16 mouse cellular contexts compared by ENCODE assay signal in the genomic region with DNA sequence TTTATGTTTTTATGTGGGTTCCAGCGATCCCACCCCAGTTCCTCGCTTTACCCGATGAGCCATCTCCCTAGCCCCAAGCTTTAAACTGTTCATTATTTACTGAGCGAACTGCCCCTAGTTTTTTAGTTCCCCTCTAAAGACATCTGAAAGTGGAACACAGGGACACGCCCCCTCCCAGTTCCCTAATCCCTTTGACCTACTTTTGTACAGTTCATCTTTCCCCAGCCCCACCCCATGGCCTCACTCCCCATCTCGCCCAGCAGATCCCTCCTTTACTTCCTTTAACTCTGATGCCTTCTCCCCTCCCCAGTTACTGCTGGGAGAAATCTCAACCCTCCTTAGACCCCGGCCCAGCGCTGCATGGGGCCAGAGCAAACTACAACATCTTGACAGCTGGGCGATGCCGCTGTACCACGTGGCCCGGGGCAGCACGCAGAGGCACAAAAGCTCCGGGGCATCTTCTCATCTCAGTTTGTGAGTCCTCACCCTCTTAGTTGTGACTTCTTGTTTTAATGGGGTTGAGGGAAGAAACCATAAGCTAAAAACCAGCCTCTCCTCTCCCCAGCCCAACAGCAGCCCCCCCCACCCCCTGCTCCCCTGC. TPM values are rescaled to one million over a fixed set of nuclear protein-coding genes. Genes with fewer than 3 reads are reported as not detected.
DNase-seq lines count a peak whose midpoint lies in the region; ATAC-seq and TF ChIP-seq lines count a peak whose summit lies in the region.
"Had no signal": no experiment of that assay in that cellular context is flagged by ENCODE, and none has a peak within 500 bp of the region (broad histone marks: within the 10 kb centered on the region; RNA-seq: fewer than 3 reads in every experiment).

No protein-coding gene starts in this region.

- H3K36me3 ChIP-seq in spleen, adult 2 months (ENCODE audit: control insufficient read depth, insufficient read depth, low read length) = no peaks in the 10 kb centered on the region
- H3K36me3 ChIP-seq in macrophage (ENCODE audit: inconsistent target) = no peaks in the 10 kb centered on the region
- H3K36me3 ChIP-seq in hindbrain, embryonic 11.5 days (ENCODE audit: control insufficient read depth, insufficient read depth, low read length) = no peaks in the 10 kb centered on the region
- H3K36me3 ChIP-seq in thymus, adult 2 months (ENCODE audit: control insufficient read depth, insufficient read depth, low read length) = no peaks in the 10 kb centered on the region
- H3K36me3 ChIP-seq: lung, embryonic 15.5 days had no signal

- peaks cover 4% of the 10 kb centered on the region; the same call in 1 of the 2 replicates for H3K4me1 ChIP-seq in spleen, adult 2 months (ENCODE audit: control insufficient read depth, insufficient read depth, insufficient read length)
- no peaks in the 10 kb centered on the region for H3K4me1 ChIP-seq in hindbrain, embryonic 11.5 days (replicated peaks; ENCODE audit: control insufficient read depth, insufficient read depth, low read length)
- H3K4me1 ChIP-seq in thymus, adult 2 months (replicated peaks; ENCODE audit: control insufficient read depth, insufficient read depth, low read length) = no peaks in the 10 kb centered on the region; the same call in 1 of the 2 replicates
- H3K4me1 ChIP-seq: lung, embryonic 15.5 days had no signal

- intact Hi-C loops in gastrocnemius, adult 2 months (cut with DNase I) = no loop called here
- intact Hi-C loops in gastrocnemius, postnatal 36 days (cut with DNase I) = no loop called here

- ATAC-seq in hindbrain, embryonic 11.5 days (ENCODE audit: low FRiP score) = no peak
- no peak for ATAC-seq in erythroid progenitor cell, adult 5-6 weeks (replicated peaks; ENCODE audit: low FRiP score, poor library complexity, severe bottlenecking)

- DNase-seq in gastrocnemius, adult 2 months = peak; percentile 50
- DNase-seq in gastrocnemius, postnatal 36 days = no peak
- DNase-seq in spleen, adult 2 months (ENCODE audit: low read depth in 1 of 2, low spot score in 2 of 2) = peak in 1 of 2 experiments; percentile 46
- DNase-seq in spleen, adult 12 weeks (ENCODE audit: low spot score) = no peak
- DNase-seq in hindbrain, embryonic 11.5 days (ENCODE audit: low spot score) = no peak
- no peak for DNase-seq in thymus, adult 2 months
- DNase-seq: adrenal gland, adult 2 months; gastrocnemius, postnatal 25 days; kidney, adult 18-20 months; thymus, postnatal 14 days had no signal

- TF ChIP-seq CTCF in gastrocnemius, adult 2 months (IDR thresholded peaks at IDR 0.05) = no peak
- no peak for TF ChIP-seq CTCF in spleen, adult 2 months (IDR thresholded peaks at IDR 0.05; ENCODE audit: extremely low read depth, insufficient read depth, insufficient read length, insufficient replicate concordance)
- TF ChIP-seq CTCF in thymus, adult 2 months (IDR thresholded peaks at IDR 0.05; ENCODE audit: borderline replicate concordance, control insufficient read depth, extremely low read depth, insufficient read depth, low read length, poor library complexity) = no peak

- H3K9ac ChIP-seq in hindbrain, embryonic 11.5 days (ENCODE audit: low read depth, low read length) = no peak overlapping the region
- H3K9ac ChIP-seq: lung, embryonic 15.5 days had no signal

- no peak overlapping the region for H3K4me2 ChIP-seq in hindbrain, embryonic 11.5 days (replicated peaks; ENCODE audit: low read depth, low read length)
- H3K4me2 ChIP-seq: lung, embryonic 15.5 days had no signal

- no peaks in the 10 kb centered on the region for H3K79me2 ChIP-seq in macrophage (ENCODE audit: inconsistent target)

- no peaks in the 10 kb centered on the region for H3K27me3 ChIP-seq in spleen, adult 2 months (ENCODE audit: control insufficient read depth, insufficient read depth, low read length)
- H3K27me3 ChIP-seq in hindbrain, embryonic 11.5 days (ENCODE audit: control insufficient read depth, insufficient read depth, low read length) = no peaks in the 10 kb centered on the region
- no peaks in the 10 kb centered on the region for H3K27me3 ChIP-seq in thymus, adult 2 months (ENCODE audit: control insufficient read depth, insufficient read depth, low read length)
- H3K27me3 ChIP-seq: lung, embryonic 15.5 days had no signal

- H3K27ac ChIP-seq in gastrocnemius, adult 2 months = peak overlapping the region; percentile 31; the same call in 1 of the 2 replicates
- H3K27ac ChIP-seq in spleen, adult 2 months (ENCODE audit: insufficient read depth, low read length) = peak overlapping the region; percentile 63
- peak overlapping the region; percentile 52 for H3K27ac ChIP-seq in macrophage
- H3K27ac ChIP-seq in hindbrain, embryonic 11.5 days (ENCODE audit: low read depth, low read length) = no peak overlapping the region
- no peak overlapping the region for H3K27ac ChIP-seq in thymus, adult 2 months (ENCODE audit: control insufficient read depth, insufficient read depth, low read length)
- H3K27ac ChIP-seq: lung, embryonic 15.5 days had no signal

- no peaks in the 10 kb centered on the region for H3K9me3 ChIP-seq in hindbrain, embryonic 11.5 days (ENCODE audit: control insufficient read depth, low read length)
- H3K9me3 ChIP-seq: lung, embryonic 15.5 days had no signal

- 29% methylated on average over 14 of the region's 14 CpGs for WGBS in spleen, adult 2 months
- 16% methylated on average over 14 of the region's 14 CpGs for WGBS in macrophage (ENCODE audit: missing documents)
- 50% methylated on average over 14 of the region's 14 CpGs for WGBS in hindbrain, embryonic 11.5 days
- WGBS in thymus, adult 2 months = 36% methylated on average over 14 of the region's 14 CpGs

- peak overlapping the region; percentile 41 for H3K4me3 ChIP-seq in gastrocnemius, adult 2 months
- H3K4me3 ChIP-seq in spleen, adult 2 months (ENCODE audit: extremely low read depth, insufficient read depth, insufficient read length) = peak overlapping the region; percentile 24; the same call in 1 of the 2 replicates
- H3K4me3 ChIP-seq in macrophage (ENCODE audit: inconsistent target) = peak overlapping the region; percentile 14; the same call in 1 of the 2 replicates
- H3K4me3 ChIP-seq in hindbrain, embryonic 11.5 days (ENCODE audit: low read depth, low read length) = no peak overlapping the region
- no peak overlapping the region for H3K4me3 ChIP-seq in thymus, adult 2 months (ENCODE audit: control insufficient read depth, insufficient read depth, low read length)
- H3K4me3 ChIP-seq: lung, embryonic 15.5 days had no signal

- no peak for TF ChIP-seq POLR2A in spleen, adult 2 months (IDR thresholded peaks at IDR 0.05; ENCODE audit: low read depth, low read length)
- TF ChIP-seq POLR2A in thymus, adult 2 months (IDR thresholded peaks at IDR 0.05; ENCODE audit: control insufficient read depth, extremely low read depth, insufficient read depth, low read length, poor library complexity) = no peak

RNA-seq across cellular contexts. Expression of gene Elmo2, which starts 6.4 kb away (rescaled TPM):
- total RNA-seq in gastrocnemius, adult 2 months (2021) = 10 to 100 TPM; 12.8 to 15.0 TPM
- 10 to 100 TPM; 12.2 to 14.5 TPM for total RNA-seq in gastrocnemius, postnatal 36 days (2021)
- polyA plus RNA-seq in spleen, adult 2 months (2012; rRNA removed) = 62.3 and 91.0 TPM in 2 replicates
- total RNA-seq in macrophage (2018; cell fraction: chromatin; rRNA removed) = 100 to 1,000 TPM in 1 of 26 experiments, 10 to 100 TPM in 22, 1 to 10 TPM in 3; 7.7 to 100 (median 40.4) TPM
- 10 to 100 TPM; 15.4 to 40.7 (median 27.7) TPM for total RNA-seq in macrophage (2018; cell fraction: cytosol; rRNA removed)
- 10 to 100 TPM; 11.9 to 74.8 (median 32.5) TPM for total RNA-seq in macrophage (2018; cell fraction: nucleus; rRNA removed)
- 29.3 to 43.5 TPM (median 39.1 TPM) in 3 replicates for polyA plus RNA-seq in macrophage (2018)
- polyA plus RNA-seq in hindbrain, embryonic 11.5 days (2014; fragmentation: Nextera tagmentation; extraction: Ambion mirVana) = 76.7 and 78.5 TPM in 2 replicates
- total RNA-seq in erythroid progenitor cell, adult 5-6 weeks (2015; ENCODE audit: low replicate concordance) = 16.3 and 25.9 TPM in 2 replicates
- total RNA-seq in erythroid progenitor cell, adult 5-6 weeks (2017; ENCODE audit: low replicate concordance) = 8.6 and 13.1 TPM in 2 replicates
- 95.0 and 106 TPM in 2 replicates for polyA plus RNA-seq in thymus, adult 2 months (2012; rRNA removed)

RNA-seq across cellular contexts. Expression of gene Zfp663, which starts 35.8 kb away (rescaled TPM):
- not detected for total RNA-seq in gastrocnemius, adult 2 months (2021)
- total RNA-seq in gastrocnemius, postnatal 36 days (2021) = not detected
- polyA plus RNA-seq in spleen, adult 2 months (2012; rRNA removed) = 0.13 TPM in 1 of 2 replicates, not detected in the other
- not detected for total RNA-seq in macrophage (2018; cell fraction: chromatin; rRNA removed)
- total RNA-seq in macrophage (2018; cell fraction: cytosol; rRNA removed) = not detected
- not detected for total RNA-seq in macrophage (2018; cell fraction: nucleus; rRNA removed)
- polyA plus RNA-seq in macrophage (2018) = not detected in 3 replicates
- 7.0 and 7.6 TPM in 2 replicates for polyA plus RNA-seq in hindbrain, embryonic 11.5 days (2014; fragmentation: Nextera tagmentation; extraction: Ambion mirVana)
- total RNA-seq in erythroid progenitor cell, adult 5-6 weeks (2015; ENCODE audit: low replicate concordance) = not detected in 2 replicates
- total RNA-seq in erythroid progenitor cell, adult 5-6 weeks (2017; ENCODE audit: low replicate concordance) = not detected in 2 replicates
- polyA plus RNA-seq in thymus, adult 2 months (2012; rRNA removed) = not detected in 2 replicates
- total RNA-seq: adrenal gland, adult 2 months; gastrocnemius, postnatal 25 days; heart, postnatal 25 days had no signal
- polyA plus RNA-seq: adrenal gland, adult 2 months; C2C12; large intestine, adult 2 months had no signal

RNA-seq across cellular contexts. Expression of gene Slc35c2, which starts 45.0 kb away (rescaled TPM):
- 10 to 100 TPM; 19.6 to 20.6 TPM for total RNA-seq in gastrocnemius, adult 2 months (2021)
- total RNA-seq in gastrocnemius, postnatal 36 days (2021) = 10 to 100 TPM; 19.5 to 20.8 TPM
- polyA plus RNA-seq in spleen, adult 2 months (2012; rRNA removed) = 77.7 and 99.2 TPM in 2 replicates
- 10 to 100 TPM in 15 of 26 experiments, 1 to 10 TPM in 11; 2.0 to 34.1 (median 12.3) TPM for total RNA-seq in macrophage (2018; cell fraction: chromatin; rRNA removed)
- total RNA-seq in macrophage (2018; cell fraction: cytosol; rRNA removed) = 10 to 100 TPM; 28.8 to 52.4 (median 40.9) TPM
- 10 to 100 TPM in 24 of 26 experiments, 1 to 10 TPM in 2; 4.9 to 57.3 (median 27.0) TPM for total RNA-seq in macrophage (2018; cell fraction: nucleus; rRNA removed)
- polyA plus RNA-seq in macrophage (2018) = 29.3 to 58.1 TPM (median 53.2 TPM) in 3 replicates
- polyA plus RNA-seq in hindbrain, embryonic 11.5 days (2014; fragmentation: Nextera tagmentation; extraction: Ambion mirVana) = 45.8 and 51.0 TPM in 2 replicates
- total RNA-seq in erythroid progenitor cell, adult 5-6 weeks (2015; ENCODE audit: low replicate concordance) = 11.9 and 18.0 TPM in 2 replicates
- total RNA-seq in erythroid progenitor cell, adult 5-6 weeks (2017; ENCODE audit: low replicate concordance) = 5.2 and 10.5 TPM in 2 replicates
- 78.7 and 82.3 TPM in 2 replicates for polyA plus RNA-seq in thymus, adult 2 months (2012; rRNA removed)

RNA-seq across cellular contexts. Expression of gene Zfp334, which starts 55.3 kb away (rescaled TPM):
- total RNA-seq in gastrocnemius, adult 2 months (2021) = 1 to 10 TPM; 2.3 TPM
- 1 to 10 TPM; 1.5 to 2.0 TPM for total RNA-seq in gastrocnemius, postnatal 36 days (2021)
- 0.39 and 0.47 TPM in 2 replicates for polyA plus RNA-seq in spleen, adult 2 months (2012; rRNA removed)
- under 1 TPM in 12 of 26 experiments, not detected in 14; 0.07 to 0.73 (median 0.12) TPM for total RNA-seq in macrophage (2018; cell fraction: chromatin; rRNA removed)
- total RNA-seq in macrophage (2018; cell fraction: cytosol; rRNA removed) = under 1 TPM in 20 of 26 experiments, not detected in 6; under 0.01 to 0.06 (median 0.04) TPM
- total RNA-seq in macrophage (2018; cell fraction: nucleus; rRNA removed) = under 1 TPM in 7 of 26 experiments, not detected in 19; 0.06 to 0.34 (median 0.08) TPM
- 0.06 to 0.09 TPM (median 0.06 TPM) in 3 replicates for polyA plus RNA-seq in macrophage (2018)
- 19.6 and 21.2 TPM in 2 replicates for polyA plus RNA-seq in hindbrain, embryonic 11.5 days (2014; fragmentation: Nextera tagmentation; extraction: Ambion mirVana)
- not detected in 2 replicates for total RNA-seq in erythroid progenitor cell, adult 5-6 weeks (2015; ENCODE audit: low replicate concordance)
- total RNA-seq in erythroid progenitor cell, adult 5-6 weeks (2017; ENCODE audit: low replicate concordance) = not detected in 2 replicates
- polyA plus RNA-seq in thymus, adult 2 months (2012; rRNA removed) = 0.23 and 0.31 TPM in 2 replicates

Comparison
In these comparisons a context has a peak if more than half of its experiments do, and no peak if none do; other contexts are left out.
1. H3K27ac ChIP-seq: peak in gastrocnemius, adult 2 months (single experiment), spleen, adult 2 months (single experiment) and macrophage (single experiment); none in hindbrain, embryonic 11.5 days (single experiment) and thymus, adult 2 months (single experiment).
2. H3K4me3 ChIP-seq: peak in gastrocnemius, adult 2 months (single experiment), spleen, adult 2 months (single experiment) and macrophage (single experiment); none in hindbrain, embryonic 11.5 days (single experiment) and thymus, adult 2 months (single experiment).